Mouse (Mus musculus) right cerebral cortex, postnatal 4 days (tissue): ENCODE results near the gene Atp8b4.

Source experiments
- DNase-seq: peaks from one replicate; pipeline ENCODE4 v3.0.0-alpha.2; 2022

The Atp8b4 gene

GRCm38 (mm10) chr2:126432481-126433066, 67.9 kb downstream of the Atp8b4 start:
- DNase-seq = no peak

- DNase-seq = peak; percentile 50
These were observed 71.2 kb downstream of the Atp8b4 start for GRCm38 (mm10) chr2:126429282-126429681.

- DNase-seq = no peak
These were observed 75.3 kb downstream of the Atp8b4 start for GRCm38 (mm10) chr2:126425223-126425622.

GRCm38 (mm10) chr2:126424714-126425113, 75.8 kb downstream of the Atp8b4 start:
- no peak for DNase-seq

GRCm38 (mm10) chr2:126420901-126421300, 79.6 kb downstream of the Atp8b4 start:
- no peak for DNase-seq

- DNase-seq = no peak
These were observed 81.6 kb downstream of the Atp8b4 start for GRCm38 (mm10) chr2:126418916-126419315.

- DNase-seq = no peak
These were observed 83.7 kb downstream of the Atp8b4 start for GRCm38 (mm10) chr2:126416772-126417171.

GRCm38 (mm10) chr2:126415981-126416380, 84.5 kb downstream of the Atp8b4 start:
- no peak for DNase-seq

- DNase-seq = no peak
These were observed 87.7 kb downstream of the Atp8b4 start for GRCm38 (mm10) chr2:126412759-126413158.

- no peak for DNase-seq
These were observed 101.0 kb downstream of the Atp8b4 start for GRCm38 (mm10) chr2:126399454-126399853.

GRCm38 (mm10) chr2:126399017-126399416, 101.5 kb downstream of the Atp8b4 start:
- DNase-seq = no peak

GRCm38 (mm10) chr2:126398216-126398615, 102.3 kb downstream of the Atp8b4 start:
- DNase-seq = no peak

GRCm38 (mm10) chr2:126397513-126397912, 103.0 kb downstream of the Atp8b4 start:
- no peak for DNase-seq

- DNase-seq = no peak
These were observed 105.5 kb downstream of the Atp8b4 start for GRCm38 (mm10) chr2:126394924-126395323.

- no peak for DNase-seq
These were observed 112.9 kb downstream of the Atp8b4 start for GRCm38 (mm10) chr2:126387458-126388037.

- DNase-seq = no peak
These were observed 114.4 kb downstream of the Atp8b4 start for GRCm38 (mm10) chr2:126386056-126386455.

GRCm38 (mm10) chr2:126380300-126380699, 120.2 kb downstream of the Atp8b4 start:
- no peak for DNase-seq

GRCm38 (mm10) chr2:126371634-126372033, 128.8 kb downstream of the Atp8b4 start:
- DNase-seq = no peak

GRCm38 (mm10) chr2:126369815-126370214, 130.7 kb downstream of the Atp8b4 start:
- no peak for DNase-seq

- no peak for DNase-seq
These were observed 136.4 kb downstream of the Atp8b4 start for GRCm38 (mm10) chr2:126363745-126364725.

GRCm38 (mm10) chr2:126363050-126363744, 137.3 kb downstream of the Atp8b4 start:
- DNase-seq = peak; percentile 82

GRCm38 (mm10) chr2:126361131-126361810, 139.2 kb downstream of the Atp8b4 start:
- no peak for DNase-seq
